Mouse (Mus musculus): ENCODE measurements around the gene Olfr1337. TPM values are rescaled to one million over a fixed set of nuclear protein-coding genes. Genes with fewer than 3 reads are reported as not detected.

Olfr1337 gene
- not detected in 2 replicates for polyA plus RNA-seq (2015; fragmentation: Nextera tagmentation; extraction: Ambion mirVana)

DNA sequence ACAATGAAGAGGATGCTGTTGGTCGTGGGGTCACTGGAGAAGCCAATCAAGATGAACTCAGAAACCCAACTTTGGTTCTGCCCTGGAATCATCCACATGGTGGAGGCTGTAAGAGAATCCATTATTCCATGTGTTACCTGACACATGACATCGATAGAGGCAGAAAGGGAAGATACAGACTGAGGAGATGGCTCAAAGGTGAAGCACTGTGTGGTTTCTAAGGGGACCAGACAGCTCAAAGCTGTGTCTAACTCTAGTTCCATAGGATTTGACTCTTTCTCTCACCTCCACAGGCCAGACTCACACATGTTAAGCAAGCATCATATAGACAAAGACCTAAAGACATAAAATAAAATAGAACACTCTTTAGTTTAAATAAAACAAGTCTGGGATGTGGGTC lies at the start of gene Olfr1337:
TSS of gene Olfr1337 (minus strand) at position 101 of the 400 bp plus-strand sequence.

DNA sequence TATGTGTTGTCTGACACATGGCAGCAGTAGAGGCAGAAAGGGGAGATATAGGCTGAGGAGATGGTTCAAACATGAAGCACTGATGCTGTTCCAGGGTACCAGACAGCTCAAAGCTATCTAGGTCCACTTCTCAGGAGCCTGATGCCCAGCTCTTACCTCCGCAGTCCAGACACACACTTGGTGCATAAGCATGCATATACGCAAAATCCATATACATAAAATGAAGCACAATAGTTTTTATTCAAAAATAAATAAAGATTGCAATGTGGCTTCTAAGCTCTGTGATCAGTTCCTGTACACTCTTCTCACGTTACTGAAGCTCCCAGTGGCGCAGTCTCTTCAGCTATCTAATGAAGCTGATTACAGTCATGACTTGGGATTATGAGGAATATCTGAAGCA lies 27.5 kb upstream of the Olfr1337 start, which contains the start of gene Olfr1335:
TSS of gene Olfr1335 (minus strand) at position 101 of the 400 bp plus-strand sequence.

DNA sequence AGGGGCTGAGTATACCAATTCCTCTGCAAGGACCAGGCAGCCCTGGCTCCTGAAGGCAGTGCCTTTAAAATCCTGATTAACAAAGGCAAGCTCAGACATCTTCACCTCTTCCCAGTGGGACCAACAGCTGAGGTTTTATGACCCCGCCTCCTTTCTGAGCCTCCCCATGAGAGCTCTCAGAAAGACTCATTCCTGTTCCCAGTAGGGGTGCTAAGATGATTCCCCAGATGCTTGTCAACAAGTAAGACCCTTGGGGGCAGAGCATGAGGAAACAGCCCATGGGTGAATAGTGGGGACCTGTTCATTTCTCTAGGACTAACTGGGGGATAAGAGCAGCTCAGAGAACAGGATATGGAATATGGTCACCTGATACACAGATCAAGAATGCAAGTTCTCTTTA lies 23.7 kb downstream of the Olfr1337 start, which contains the start of gene Olfr1338:
TSS of gene Olfr1338 (minus strand) at position 101 of the 400 bp plus-strand sequence.

DNA sequence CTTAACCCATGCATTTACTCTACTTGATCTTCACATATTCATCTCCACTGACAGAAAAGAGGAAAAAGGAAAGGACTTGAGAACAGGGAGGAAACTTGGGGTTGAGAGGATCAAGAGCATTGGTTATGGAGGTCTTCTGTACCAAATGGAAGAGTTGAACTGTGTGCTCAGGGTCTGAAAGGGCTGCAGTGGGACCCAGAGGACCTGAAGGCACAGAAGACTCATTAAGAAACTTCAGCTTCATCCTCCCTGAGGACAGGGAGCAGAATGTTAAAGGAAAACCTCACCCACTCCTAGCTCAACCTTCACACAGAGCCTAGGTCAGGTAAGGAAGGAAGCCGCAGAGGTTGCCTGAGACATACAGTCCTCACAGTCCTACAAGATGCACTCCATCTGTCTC lies 50.5 kb downstream of the Olfr1337 start, which contains the start of gene Olfr1339:
TSS of gene Olfr1339 (plus strand) at position 301 of the 400 bp plus-strand sequence.

Other genes with a start within 250 kb of the Olfr1337 start
- 16.7 and 17.9 TPM in 2 replicates for gene Tmem125, start 238.5 kb downstream of the Olfr1337 start, polyA plus RNA-seq (2015; fragmentation: Nextera tagmentation; extraction: Ambion mirVana)
- 0.10 TPM in 2 replicates for gene Cfap57, start 161.8 kb downstream of the Olfr1337 start, polyA plus RNA-seq (2015; fragmentation: Nextera tagmentation; extraction: Ambion mirVana)
- gene Ebna1bp2, start 161.8 kb downstream of the Olfr1337 start, polyA plus RNA-seq (2015; fragmentation: Nextera tagmentation; extraction: Ambion mirVana), result 103 and 114 TPM in 2 replicates
- gene Olfr62, start 123.6 kb downstream of the Olfr1337 start, polyA plus RNA-seq (2015; fragmentation: Nextera tagmentation; extraction: Ambion mirVana), result not detected in 2 replicates
- not detected in 2 replicates for gene Olfr1342, start 89.8 kb downstream of the Olfr1337 start, polyA plus RNA-seq (2015; fragmentation: Nextera tagmentation; extraction: Ambion mirVana)
- gene Olfr1341, start 79.1 kb downstream of the Olfr1337 start, polyA plus RNA-seq (2015; fragmentation: Nextera tagmentation; extraction: Ambion mirVana), result not detected in 2 replicates
- gene Olfr1340, start 62.4 kb downstream of the Olfr1337 start, polyA plus RNA-seq (2015; fragmentation: Nextera tagmentation; extraction: Ambion mirVana), result not detected in 2 replicates
- gene Olfr1339, start 50.4 kb downstream of the Olfr1337 start, polyA plus RNA-seq (2015; fragmentation: Nextera tagmentation; extraction: Ambion mirVana), result not detected in 2 replicates
- not detected in 2 replicates for gene Olfr1338, start 23.8 kb downstream of the Olfr1337 start, polyA plus RNA-seq (2015; fragmentation: Nextera tagmentation; extraction: Ambion mirVana)
- gene Olfr1335, start 27.4 kb upstream of the Olfr1337 start, polyA plus RNA-seq (2015; fragmentation: Nextera tagmentation; extraction: Ambion mirVana), result not detected in 2 replicates
- gene Olfr1333, start 53.7 kb upstream of the Olfr1337 start, polyA plus RNA-seq (2015; fragmentation: Nextera tagmentation; extraction: Ambion mirVana), result not detected in 2 replicates
- gene Olfr1331, start 82.1 kb upstream of the Olfr1337 start, polyA plus RNA-seq (2015; fragmentation: Nextera tagmentation; extraction: Ambion mirVana), result not detected in 2 replicates
- gene Olfr1330, start 106.0 kb upstream of the Olfr1337 start, polyA plus RNA-seq (2015; fragmentation: Nextera tagmentation; extraction: Ambion mirVana), result not detected in 2 replicates
- gene Olfr1329, start 134.9 kb upstream of the Olfr1337 start, polyA plus RNA-seq (2015; fragmentation: Nextera tagmentation; extraction: Ambion mirVana), result not detected in 2 replicates
- not detected in 2 replicates for gene Olfr1328, start 156.0 kb upstream of the Olfr1337 start, polyA plus RNA-seq (2015; fragmentation: Nextera tagmentation; extraction: Ambion mirVana)
- not detected in 2 replicates for gene Lao1, start 179.0 kb upstream of the Olfr1337 start, polyA plus RNA-seq (2015; fragmentation: Nextera tagmentation; extraction: Ambion mirVana)